Mouse (Mus musculus) neural tube, embryonic 12.5 days (tissue): ENCODE measurements around the gene Wee1. TPM values are rescaled to one million over a fixed set of nuclear protein-coding genes. Genes with fewer than 3 reads are reported as not detected.

Experiments
- ATAC-seq: fragments of 200-750 bp; cut with Nextera tagmentation; 2 replicates; pipeline ENCODE4 v1.8.0; 2017; ENCODE audit warnings: low read depth, mild to moderate bottlenecking, moderate TSS enrichment, moderate library complexity; ENCODE audit not compliant: low FRiP score
- H3K27ac ChIP-seq: fragments of 300-500 bp; sonication (generic); 2 replicates; pipeline ENCODE4 v1.5.1; 2016
- H3K27me3 ChIP-seq: fragments of 300-500 bp; sonication (generic); replicated peaks from 2 replicates; pipeline ENCODE4 v1.6.1; 2016; ENCODE audit warnings: mild to moderate bottlenecking
- H3K36me3 ChIP-seq: fragments of 300-500 bp; sonication (generic); 2 replicates; pipeline ENCODE4 v1.6.1; 2016; ENCODE audit warnings: mild to moderate bottlenecking
- H3K4me1 ChIP-seq: fragments of 300-500 bp; sonication (generic); 2 replicates; pipeline ENCODE4 v1.6.1; 2016
- H3K4me2 ChIP-seq: fragments of 300-500 bp; sonication (generic); replicated peaks from 2 replicates; pipeline ENCODE4 v1.6.1; 2016; ENCODE audit warnings: mild to moderate bottlenecking
- H3K4me3 ChIP-seq: fragments of 300-500 bp; sonication (generic); 2 replicates; pipeline ENCODE4 v1.5.1; 2016
- H3K9ac ChIP-seq: fragments of 300-500 bp; sonication (generic); 2 replicates; pipeline ENCODE4 v1.6.1; 2016; ENCODE audit warnings: mild to moderate bottlenecking
- H3K9me3 ChIP-seq: fragments of 300-500 bp; sonication (generic); 2 replicates; pipeline ENCODE4 v1.6.1; 2016; ENCODE audit warnings: mild to moderate bottlenecking
- WGBS: fragments of 180-500 bp; shearing (Covaris S2); methylation state at CpG from one replicate; pipeline ENCODE4 v1.1.7; 2016; 5-methylcytosine and 5-hydroxymethylcytosine counted together
- polyA plus RNA-seq: library from polyadenylated mRNA; unstranded; fragments of >200 nt; fragmentation: Nextera tagmentation; extraction: Ambion mirVana; gene quantifications from 2 replicates; pipeline ENCODE4 v1.2.1, GENCODE M21; 2016

Gene Wee1
- 23.2 and 24.1 TPM in 2 replicates for polyA plus RNA-seq

GRCm38 (mm10) chr7:110121516-110122288 is at the start of gene Wee1:
Gene Wee1 (plus strand): TSS chr7:110122046.
- under 1% methylated on average over 80 of the region's 81 CpGs for WGBS
- H3K36me3 ChIP-seq, result no peaks in the 10 kb centered on the region
- H3K9me3 ChIP-seq, result no peaks in the 10 kb centered on the region
- peak within 1 kb of the TSS; percentile 96 for H3K4me3 ChIP-seq
- peak within 1 kb of the TSS; percentile 65 for H3K4me2 ChIP-seq
- ATAC-seq, result peak; percentile 98
- H3K27ac ChIP-seq, result peak within 1 kb of the TSS; percentile 54
- H3K9ac ChIP-seq, result peak within 1 kb of the TSS; percentile 87
- no peaks in the 10 kb centered on the region for H3K27me3 ChIP-seq
- peaks cover 5% of the 10 kb centered on the region; the same call in 1 of the 2 replicates for H3K4me1 ChIP-seq

- no peak overlapping the region for H3K27ac ChIP-seq
- no peak for ATAC-seq
- no peak overlapping the region for H3K9ac ChIP-seq
- peaks cover 86% of the 10 kb centered on the region for H3K36me3 ChIP-seq
- no peak overlapping the region for H3K4me2 ChIP-seq
- no peak overlapping the region for H3K4me3 ChIP-seq
- H3K9me3 ChIP-seq, result peaks cover 4% of the 10 kb centered on the region; the same call in 1 of the 2 replicates
- WGBS, result 90% methylated on average over 5 of the region's 5 CpGs
- no peaks in the 10 kb centered on the region for H3K27me3 ChIP-seq
- no peaks in the 10 kb centered on the region for H3K4me1 ChIP-seq
Measured at GRCm38 (mm10) chr7:110078168-110078567, 43.7 kb upstream of the Wee1 start.

- Histone ChIP-seq H3K4me2 (no peak overlapping the region), H3K9ac (no peak overlapping the region), H3K9me3 (peaks cover 4% of the 10 kb centered on the region; the same call in 1 of the 2 replicates), H3K36me3 (peaks cover 92% of the 10 kb centered on the region), H3K4me3 (no peak overlapping the region), H3K4me1 (no peaks in the 10 kb centered on the region), H3K27me3 (no peaks in the 10 kb centered on the region), H3K27ac (no peak overlapping the region)
- WGBS, result 72% methylated on average over 13 of the region's 13 CpGs
- no peak for ATAC-seq
Measured at GRCm38 (mm10) chr7:110083386-110084165, 38.3 kb upstream of the Wee1 start.

GRCm38 (mm10) chr7:110085217-110085616 is 36.6 kb upstream of the Wee1 start:
- H3K27ac ChIP-seq, result no peak overlapping the region
- ATAC-seq, result no peak
- peaks cover 91% of the 10 kb centered on the region for H3K36me3 ChIP-seq
- peaks cover 4% of the 10 kb centered on the region; the same call in 1 of the 2 replicates for H3K9me3 ChIP-seq
- H3K4me2 ChIP-seq, result no peak overlapping the region
- H3K4me3 ChIP-seq, result no peak overlapping the region
- H3K9ac ChIP-seq, result no peak overlapping the region
- no peaks in the 10 kb centered on the region for H3K4me1 ChIP-seq
- no peaks in the 10 kb centered on the region for H3K27me3 ChIP-seq

GRCm38 (mm10) chr7:110087914-110088313 is 33.9 kb upstream of the Wee1 start:
- Histone ChIP-seq H3K9me3 (no peaks in the 10 kb centered on the region), H3K4me1 (no peaks in the 10 kb centered on the region), H3K36me3 (peaks cover 92% of the 10 kb centered on the region), H3K4me2 (no peak overlapping the region), H3K27ac (no peak overlapping the region), H3K9ac (no peak overlapping the region), H3K27me3 (no peaks in the 10 kb centered on the region), H3K4me3 (no peak overlapping the region)
- no peak for ATAC-seq
- WGBS, result 67% methylated on average over 4 of the region's 4 CpGs

DNA sequence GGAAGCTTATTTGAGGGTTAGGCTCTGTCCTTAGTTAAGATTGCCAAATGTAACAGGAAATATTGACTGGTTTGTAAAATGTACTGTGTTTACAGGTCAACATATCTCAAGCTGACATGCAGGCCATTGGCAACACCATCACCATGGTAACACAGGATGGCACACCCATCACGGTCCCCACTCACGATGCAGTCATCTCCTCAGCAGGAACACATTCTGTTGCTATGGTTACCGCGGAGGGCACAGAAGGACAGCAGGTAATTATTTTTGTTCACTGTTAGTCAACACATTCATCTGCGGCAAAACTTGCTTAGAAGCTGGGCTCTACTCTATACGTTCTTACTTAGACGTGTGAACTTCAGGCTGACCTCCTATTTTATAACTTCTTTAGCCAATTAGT is 30.2 kb upstream of the Wee1 start:
- H3K36me3 ChIP-seq, result peaks cover 91% of the 10 kb centered on the region
- H3K9me3 ChIP-seq, result no peaks in the 10 kb centered on the region
- WGBS, result 43% methylated on average over 7 of the region's 7 CpGs
- H3K27me3 ChIP-seq, result no peaks in the 10 kb centered on the region
- H3K27ac ChIP-seq, result no peak overlapping the region
- no peak overlapping the region for H3K4me3 ChIP-seq
- no peaks in the 10 kb centered on the region for H3K4me1 ChIP-seq
- H3K4me2 ChIP-seq, result no peak overlapping the region
- H3K9ac ChIP-seq, result no peak overlapping the region
- no peak for ATAC-seq

DNA sequence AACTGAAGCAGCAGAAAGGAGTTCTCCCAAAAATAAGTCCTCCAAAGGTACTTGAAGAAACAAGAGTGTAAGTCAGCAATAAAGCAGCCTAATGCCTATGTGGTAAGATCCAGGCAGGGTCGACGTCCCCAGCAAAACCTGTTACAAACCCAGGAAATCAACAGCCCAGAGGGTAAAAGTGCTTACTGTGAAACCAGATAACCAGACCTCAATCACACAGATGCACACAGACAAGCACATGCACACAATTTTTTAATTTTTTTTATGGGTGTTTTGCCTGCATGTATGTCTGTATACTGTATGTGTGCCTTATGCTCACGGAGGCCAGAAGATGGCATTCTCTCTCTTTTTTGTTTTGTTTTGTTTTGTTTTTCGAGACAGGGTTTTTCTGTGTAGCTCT is 25.5 kb upstream of the Wee1 start:
- Histone ChIP-seq H3K4me1 (no peaks in the 10 kb centered on the region), H3K27me3 (no peaks in the 10 kb centered on the region), H3K36me3 (peaks cover 53% of the 10 kb centered on the region), H3K4me2 (no peak overlapping the region), H3K9me3 (no peaks in the 10 kb centered on the region), H3K27ac (no peak overlapping the region), H3K4me3 (no peak overlapping the region), H3K9ac (no peak overlapping the region)
- 88% methylated on average over 4 of the region's 4 CpGs for WGBS
- no peak for ATAC-seq

DNA sequence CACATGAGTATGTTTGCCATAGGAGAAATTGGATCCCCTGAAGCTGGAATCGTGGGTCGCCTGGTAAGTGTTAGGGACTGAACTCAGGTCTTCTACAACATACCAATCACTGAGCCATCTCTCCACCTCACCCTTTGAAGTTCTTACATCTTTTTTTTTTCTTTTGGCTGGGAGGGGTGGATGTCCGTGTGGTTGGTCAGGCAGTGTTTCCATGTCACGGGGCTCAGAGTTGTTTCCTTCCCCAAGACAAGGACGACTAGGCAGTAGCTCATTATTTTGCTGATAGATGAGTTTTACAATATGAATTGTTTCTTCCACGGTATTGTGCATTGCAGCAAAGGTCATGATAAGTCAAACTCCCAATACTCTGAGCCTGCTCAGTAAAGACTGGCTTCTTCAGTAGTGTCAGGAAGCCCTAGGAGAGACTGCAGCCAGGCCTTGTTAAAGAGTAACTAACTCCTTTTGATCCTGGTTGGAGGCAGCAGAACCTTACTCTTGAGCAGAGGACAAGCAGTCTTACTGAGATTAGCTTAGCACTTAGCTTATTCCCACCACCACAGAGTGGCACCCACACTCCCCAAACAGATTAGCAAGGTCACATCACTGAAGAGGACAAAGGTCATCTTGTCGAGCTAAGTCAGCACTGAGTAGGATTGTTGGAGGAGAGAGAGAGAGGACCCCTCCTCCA is 24.6 kb upstream of the Wee1 start:
- Histone ChIP-seq H3K4me3 (no peak overlapping the region), H3K9ac (no peak overlapping the region), H3K27ac (no peak overlapping the region), H3K4me1 (no peaks in the 10 kb centered on the region), H3K27me3 (no peaks in the 10 kb centered on the region), H3K9me3 (no peaks in the 10 kb centered on the region), H3K36me3 (peaks cover 44% of the 10 kb centered on the region), H3K4me2 (no peak overlapping the region)
- 40% methylated on average over 7 of the region's 7 CpGs for WGBS
- ATAC-seq, result no peak

GRCm38 (mm10) chr7:110100854-110101253 is 21.0 kb upstream of the Wee1 start:
- Histone ChIP-seq H3K9ac (no peak overlapping the region), H3K36me3 (peaks cover 11% of the 10 kb centered on the region), H3K4me2 (no peak overlapping the region), H3K4me3 (no peak overlapping the region), H3K27me3 (no peaks in the 10 kb centered on the region), H3K4me1 (no peaks in the 10 kb centered on the region), H3K27ac (no peak overlapping the region), H3K9me3 (no peaks in the 10 kb centered on the region)
- WGBS, result 52% methylated on average over 6 of the region's 6 CpGs
- no peak for ATAC-seq

DNA sequence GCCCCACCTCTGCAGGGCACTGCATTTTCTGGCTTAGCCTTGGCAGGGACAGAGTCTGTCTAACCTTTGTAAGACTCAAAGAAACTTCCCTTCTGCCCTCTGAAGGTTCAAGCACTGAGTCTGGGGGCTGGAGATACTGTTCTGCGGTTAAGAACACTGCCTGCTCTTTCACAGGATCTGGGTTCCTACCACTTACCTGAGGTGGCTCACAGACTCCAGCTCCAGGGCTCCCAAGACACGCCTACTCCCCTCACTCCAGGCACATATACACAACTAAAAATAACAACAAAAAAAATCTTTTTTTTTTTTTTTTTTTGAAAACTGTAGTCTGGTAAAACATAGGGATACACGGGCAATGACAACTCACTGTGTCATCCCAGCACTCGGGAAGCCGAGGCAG is 20.6 kb upstream of the Wee1 start:
- H3K9me3 ChIP-seq, result no peaks in the 10 kb centered on the region
- no peak overlapping the region for H3K4me2 ChIP-seq
- no peaks in the 10 kb centered on the region for H3K27me3 ChIP-seq
- no peak overlapping the region for H3K27ac ChIP-seq
- no peak overlapping the region for H3K9ac ChIP-seq
- WGBS, result 80% methylated on average over 5 of the region's 5 CpGs
- no peak overlapping the region for H3K4me3 ChIP-seq
- peaks cover 7% of the 10 kb centered on the region for H3K36me3 ChIP-seq
- H3K4me1 ChIP-seq, result no peaks in the 10 kb centered on the region
- no peak for ATAC-seq

- Histone ChIP-seq H3K4me1 (peaks cover 7% of the 10 kb centered on the region; the same call in 1 of the 2 replicates), H3K36me3 (no peaks in the 10 kb centered on the region), H3K4me2 (no peak overlapping the region), H3K9ac (no peak overlapping the region), H3K27ac (no peak overlapping the region), H3K27me3 (no peaks in the 10 kb centered on the region), H3K4me3 (no peak overlapping the region), H3K9me3 (no peaks in the 10 kb centered on the region)
- ATAC-seq, result no peak
- WGBS, result 85% methylated on average over 5 of the region's 5 CpGs
Measured at GRCm38 (mm10) chr7:110105041-110105440, 16.8 kb upstream of the Wee1 start.

DNA sequence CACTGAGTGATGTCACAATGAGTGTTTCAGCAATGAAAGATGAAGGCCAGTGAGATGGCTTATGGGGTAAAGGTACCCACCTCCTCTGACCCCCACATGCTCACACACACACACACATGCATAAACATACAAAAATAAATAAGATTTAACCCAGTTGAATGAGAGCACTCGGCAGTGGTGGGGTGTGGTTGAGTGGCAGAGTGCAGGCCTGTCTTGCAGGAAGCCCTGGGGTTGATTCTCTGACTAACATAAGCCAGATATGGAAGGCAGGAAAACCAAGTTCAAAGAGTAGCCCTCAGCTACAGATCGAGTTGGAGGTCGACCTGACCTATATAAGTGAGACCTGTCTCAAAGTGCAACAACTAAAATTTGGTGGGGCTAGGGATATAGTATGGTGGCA is 15.2 kb upstream of the Wee1 start:
- Histone ChIP-seq H3K9ac (no peak overlapping the region), H3K4me3 (no peak overlapping the region), H3K36me3 (no peaks in the 10 kb centered on the region), H3K4me1 (peaks cover 7% of the 10 kb centered on the region; the same call in 1 of the 2 replicates), H3K4me2 (no peak overlapping the region), H3K27me3 (no peaks in the 10 kb centered on the region), H3K27ac (no peak overlapping the region), H3K9me3 (no peaks in the 10 kb centered on the region)
- ATAC-seq, result no peak
- WGBS, result 75% methylated on average over 3 of the region's 3 CpGs
